Mouse (Mus musculus) forebrain, embryonic 15.5 days (tissue): ENCODE data around the gene Cntnap5b. TPM values are rescaled to one million over a fixed set of nuclear protein-coding genes. Genes with fewer than 3 reads are reported as not detected.
A peak's percentile ranks its signal among the peaks of the same experiment; 100 is the strongest.

Source experiments
- ATAC-seq: fragments of 200-750 bp; cut with Nextera tagmentation; replicated peaks from 2 replicates; pipeline ENCODE4 v1.8.0; 2017; ENCODE audit warnings: mild to moderate bottlenecking, moderate TSS enrichment, moderate library complexity
- H3K27ac ChIP-seq: fragments of 300-500 bp; sonication (generic); replicated peaks from 2 replicates; pipeline ENCODE4 v1.5.1; 2015; ENCODE audit warnings: mild to moderate bottlenecking, inconsistent platforms
- H3K27me3 ChIP-seq: fragments of 300-500 bp; sonication (generic); 2 replicates; pipeline ENCODE4 v1.6.1; 2015; ENCODE audit warnings: inconsistent platforms
- H3K36me3 ChIP-seq: fragments of 300-500 bp; sonication (generic); 2 replicates; pipeline ENCODE4 v1.6.1; 2015; ENCODE audit warnings: mild to moderate bottlenecking, inconsistent platforms
- H3K4me1 ChIP-seq: fragments of 300-500 bp; sonication (generic); 2 replicates; pipeline ENCODE4 v1.6.1; 2015; ENCODE audit warnings: inconsistent platforms
- H3K4me2 ChIP-seq: fragments of 300-500 bp; sonication (generic); replicated peaks from 2 replicates; pipeline ENCODE4 v1.6.1; 2015; ENCODE audit warnings: mild to moderate bottlenecking, inconsistent platforms
- H3K4me3 ChIP-seq: fragments of 300-500 bp; sonication (generic); 2 replicates; pipeline ENCODE4 v1.5.1; 2015; ENCODE audit warnings: mild to moderate bottlenecking, inconsistent platforms
- H3K9ac ChIP-seq: fragments of 300-500 bp; sonication (generic); replicated peaks from 2 replicates; pipeline ENCODE4 v1.6.1; 2015; ENCODE audit warnings: mild to moderate bottlenecking, inconsistent platforms
- H3K9me3 ChIP-seq: fragments of 300-500 bp; sonication (generic); 2 replicates; pipeline ENCODE4 v1.6.1; 2016; ENCODE audit warnings: inconsistent platforms
- WGBS: fragments of 180-500 bp; shearing (Covaris S2); methylation state at CpG from one replicate; pipeline ENCODE4 v1.1.7; 2015; ENCODE audit warnings: mixed read lengths; 5-methylcytosine and 5-hydroxymethylcytosine counted together
- polyA plus RNA-seq: library from polyadenylated mRNA; unstranded; fragments of >200 nt; fragmentation: Nextera tagmentation; extraction: Ambion mirVana; gene quantifications from 2 replicates; pipeline ENCODE4 v1.2.1, GENCODE M21; 2015

Cntnap5b gene
- polyA plus RNA-seq, 1 experiment from 2014 or later, result 1.2 TPM

- Histone ChIP-seq H3K4me3 (no peak overlapping the region), H3K4me2 (no peak overlapping the region)
- ATAC-seq, result no peak
These were observed 479.4 kb downstream of the Cntnap5b start for GRCm38 (mm10) chr1:100251964-100252363.

GRCm38 (mm10) chr1:100310687-100311086, 538.1 kb downstream of the Cntnap5b start:
- H3K9me3 ChIP-seq, result no peaks in the 10 kb centered on the region
- WGBS, result 97% methylated on average over 1 of the region's 1 CpGs
- no peak overlapping the region for H3K9ac ChIP-seq
- no peak overlapping the region for H3K4me3 ChIP-seq
- no peak overlapping the region for H3K4me2 ChIP-seq
- no peak for ATAC-seq
- H3K36me3 ChIP-seq, result no peaks in the 10 kb centered on the region
- H3K27me3 ChIP-seq, result no peaks in the 10 kb centered on the region
- no peaks in the 10 kb centered on the region for H3K4me1 ChIP-seq
- no peak overlapping the region for H3K27ac ChIP-seq

More at GRCm38 (mm10) chr1:100251964-100252363, 479.4 kb downstream of the Cntnap5b start:
- no peak overlapping the region for H3K9ac ChIP-seq
- H3K4me1 ChIP-seq, result no peaks in the 10 kb centered on the region
- H3K27me3 ChIP-seq, result no peaks in the 10 kb centered on the region
- H3K36me3 ChIP-seq, result no peaks in the 10 kb centered on the region
- no peak overlapping the region for H3K27ac ChIP-seq
- H3K9me3 ChIP-seq, result no peaks in the 10 kb centered on the region

- no peaks in the 10 kb centered on the region for H3K36me3 ChIP-seq
- ATAC-seq, result no peak
- no peak overlapping the region for H3K9ac ChIP-seq
- H3K4me1 ChIP-seq, result no peaks in the 10 kb centered on the region
- no peaks in the 10 kb centered on the region for H3K9me3 ChIP-seq
- H3K4me2 ChIP-seq, result no peak overlapping the region
- no peak overlapping the region for H3K27ac ChIP-seq
- no peaks in the 10 kb centered on the region for H3K27me3 ChIP-seq
- WGBS, result 88% methylated on average over 3 of the region's 3 CpGs
- H3K4me3 ChIP-seq, result no peak overlapping the region
These were observed 558.5 kb downstream of the Cntnap5b start for GRCm38 (mm10) chr1:100331066-100331465.

GRCm38 (mm10) chr1:100369415-100370113, 597.0 kb downstream of the Cntnap5b start:
- peaks cover 6% of the 10 kb centered on the region; the same call in 1 of the 2 replicates for H3K4me1 ChIP-seq
- H3K4me2 ChIP-seq, result no peak overlapping the region
- WGBS, result 28% methylated on average over 5 of the region's 5 CpGs
- no peaks in the 10 kb centered on the region for H3K27me3 ChIP-seq
- no peaks in the 10 kb centered on the region for H3K9me3 ChIP-seq
- H3K36me3 ChIP-seq, result no peaks in the 10 kb centered on the region
- no peak overlapping the region for H3K27ac ChIP-seq
- no peak overlapping the region for H3K9ac ChIP-seq
- peak; percentile 71 for ATAC-seq
- H3K4me3 ChIP-seq, result no peak overlapping the region

GRCm38 (mm10) chr1:100386252-100386651, 613.7 kb downstream of the Cntnap5b start:
- ATAC-seq, result no peak
- Histone ChIP-seq H3K9me3 (no peaks in the 10 kb centered on the region), H3K4me3 (no peak overlapping the region), H3K4me2 (no peak overlapping the region), H3K27me3 (no peaks in the 10 kb centered on the region), H3K27ac (no peak overlapping the region), H3K4me1 (no peaks in the 10 kb centered on the region), H3K9ac (no peak overlapping the region), H3K36me3 (no peaks in the 10 kb centered on the region)
- WGBS, result 85% methylated on average over 1 of the region's 1 CpGs

GRCm38 (mm10) chr1:100394034-100394433, 621.5 kb downstream of the Cntnap5b start:
- Histone ChIP-seq H3K4me3 (no peak overlapping the region), H3K36me3 (no peaks in the 10 kb centered on the region), H3K27ac (no peak overlapping the region), H3K9ac (no peak overlapping the region), H3K4me1 (no peaks in the 10 kb centered on the region), H3K27me3 (no peaks in the 10 kb centered on the region), H3K4me2 (no peak overlapping the region), H3K9me3 (no peaks in the 10 kb centered on the region)
- ATAC-seq, result no peak

- H3K4me3 ChIP-seq, result no peak overlapping the region
- peak; percentile 60 for ATAC-seq
- no peaks in the 10 kb centered on the region for H3K36me3 ChIP-seq
- no peaks in the 10 kb centered on the region for H3K9me3 ChIP-seq
- no peak overlapping the region for H3K4me2 ChIP-seq
- H3K27me3 ChIP-seq, result no peaks in the 10 kb centered on the region
- peaks cover 9% of the 10 kb centered on the region; the same call in 1 of the 2 replicates for H3K4me1 ChIP-seq
- H3K27ac ChIP-seq, result peak overlapping the region; percentile 34; the same call in 1 of the 2 replicates
- no peak overlapping the region for H3K9ac ChIP-seq
These were observed 644.2 kb downstream of the Cntnap5b start for GRCm38 (mm10) chr1:100416658-100417224.

- Histone ChIP-seq H3K27me3 (no peaks in the 10 kb centered on the region), H3K27ac (no peak overlapping the region), H3K4me2 (no peak overlapping the region), H3K9ac (no peak overlapping the region), H3K4me1 (no peaks in the 10 kb centered on the region), H3K36me3 (no peaks in the 10 kb centered on the region), H3K4me3 (no peak overlapping the region), H3K9me3 (no peaks in the 10 kb centered on the region)
- no peak for ATAC-seq
- WGBS, result 89% methylated on average over 1 of the region's 1 CpGs
These were observed 657.6 kb downstream of the Cntnap5b start for GRCm38 (mm10) chr1:100430038-100430774.

GRCm38 (mm10) chr1:100463877-100464276, 691.3 kb downstream of the Cntnap5b start:
- Histone ChIP-seq H3K9me3 (no peaks in the 10 kb centered on the region), H3K4me2 (no peak overlapping the region), H3K4me3 (no peak overlapping the region), H3K4me1 (no peaks in the 10 kb centered on the region), H3K9ac (no peak overlapping the region), H3K27me3 (no peaks in the 10 kb centered on the region), H3K27ac (no peak overlapping the region), H3K36me3 (no peaks in the 10 kb centered on the region)
- WGBS, result 83% methylated on average over 2 of the region's 2 CpGs
- ATAC-seq, result no peak

- no peaks in the 10 kb centered on the region for H3K9me3 ChIP-seq
- WGBS, result 28% methylated on average over 1 of the region's 1 CpGs
- no peak overlapping the region for H3K4me3 ChIP-seq
- no peaks in the 10 kb centered on the region for H3K36me3 ChIP-seq
- no peaks in the 10 kb centered on the region for H3K4me1 ChIP-seq
- H3K27ac ChIP-seq, result no peak overlapping the region
- no peak overlapping the region for H3K4me2 ChIP-seq
- no peaks in the 10 kb centered on the region for H3K27me3 ChIP-seq
- ATAC-seq, result no peak
- H3K9ac ChIP-seq, result no peak overlapping the region
These were observed 692.7 kb downstream of the Cntnap5b start for GRCm38 (mm10) chr1:100465226-100465625.

GRCm38 (mm10) chr1:100467595-100467994, 695.0 kb downstream of the Cntnap5b start:
- Histone ChIP-seq H3K4me1 (no peaks in the 10 kb centered on the region), H3K9ac (no peak overlapping the region), H3K27ac (no peak overlapping the region), H3K27me3 (no peaks in the 10 kb centered on the region), H3K9me3 (no peaks in the 10 kb centered on the region), H3K4me3 (no peak overlapping the region), H3K4me2 (no peak overlapping the region), H3K36me3 (no peaks in the 10 kb centered on the region)
- ATAC-seq, result no peak
- 25% methylated on average over 1 of the region's 1 CpGs for WGBS

GRCm38 (mm10) chr1:100509866-100510265, 737.3 kb downstream of the Cntnap5b start:
- no peaks in the 10 kb centered on the region for H3K4me1 ChIP-seq
- no peaks in the 10 kb centered on the region for H3K9me3 ChIP-seq
- H3K4me3 ChIP-seq, result no peak overlapping the region
- no peak overlapping the region for H3K9ac ChIP-seq
- no peak for ATAC-seq
- H3K27ac ChIP-seq, result no peak overlapping the region
- no peaks in the 10 kb centered on the region for H3K36me3 ChIP-seq
- H3K4me2 ChIP-seq, result no peak overlapping the region
- no peaks in the 10 kb centered on the region for H3K27me3 ChIP-seq
